Mouse (Mus musculus): ENCODE data around the gene Pde7b.

DNA sequence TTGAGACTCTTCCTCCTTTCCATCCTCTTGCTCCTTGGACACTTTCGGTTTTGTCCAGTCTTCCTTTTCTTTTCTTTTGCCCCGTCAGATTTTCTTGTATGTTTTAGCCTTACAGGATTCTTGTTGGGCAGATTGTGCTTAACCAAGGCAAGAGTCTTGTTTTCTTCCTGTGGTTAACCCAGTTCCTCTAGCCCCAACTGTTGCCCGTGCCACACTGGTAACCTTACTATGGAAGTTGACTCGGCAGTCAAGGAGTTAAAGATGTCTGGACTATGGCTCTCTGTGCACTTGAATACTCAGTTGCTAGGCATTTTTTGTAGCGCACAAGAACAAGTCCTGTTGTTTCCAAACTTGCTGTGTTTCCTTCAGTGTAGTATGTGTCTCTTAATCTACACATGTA lies 193.0 kb downstream of the Pde7b start:
- no peak for TF ChIP-seq CTCF (IDR thresholded peaks at IDR 0.05; ENCODE audit: borderline replicate concordance, control insufficient read depth, extremely low read depth, insufficient read depth, low read length, poor library complexity)
- TF ChIP-seq POLR2A (IDR thresholded peaks at IDR 0.05; ENCODE audit: control insufficient read depth, extremely low read depth, insufficient read depth, low read length, poor library complexity): no peak

All from thymus, adult 2 months (tissue).